Mouse (Mus musculus) monocyte, adult 2 months (primary cell): ENCODE results near the gene Trmt1.

Source experiments
- DNase-seq, 2 experiments: peaks; one replicate each; pipeline ENCODE4 v3.0.0; 2022; ENCODE audit warnings: low spot score in 2 of 2, low read depth in 1 of 2

Gene Trmt1

GRCm38 (mm10) chr8:84708071-84708541, 22.0 kb downstream of the Trmt1 start:
- no peak for DNase-seq

GRCm38 (mm10) chr8:84708774-84709475, 22.8 kb downstream of the Trmt1 start:
- DNase-seq = peak in 1 of 2 experiments; percentile 83

- DNase-seq = no peak
Observed at GRCm38 (mm10) chr8:84709931-84710330, 23.8 kb downstream of the Trmt1 start.

GRCm38 (mm10) chr8:84711312-84711711, 25.2 kb downstream of the Trmt1 start:
- DNase-seq = no peak

GRCm38 (mm10) chr8:84711933-84712758, 26.0 kb downstream of the Trmt1 start:
- no peak for DNase-seq

GRCm38 (mm10) chr8:84712759-84713120, 26.6 kb downstream of the Trmt1 start:
- no peak for DNase-seq

GRCm38 (mm10) chr8:84713381-84713780, 27.3 kb downstream of the Trmt1 start:
- DNase-seq = no peak

- no peak for DNase-seq
Observed at GRCm38 (mm10) chr8:84714161-84714560, 28.1 kb downstream of the Trmt1 start.

- no peak for DNase-seq
Observed at GRCm38 (mm10) chr8:84715893-84716468, 29.9 kb downstream of the Trmt1 start.

GRCm38 (mm10) chr8:84716790-84717189, 30.7 kb downstream of the Trmt1 start:
- DNase-seq = no peak

GRCm38 (mm10) chr8:84718476-84718875, 32.4 kb downstream of the Trmt1 start:
- DNase-seq = no peak

GRCm38 (mm10) chr8:84718959-84719690, 33.0 kb downstream of the Trmt1 start:
- no peak for DNase-seq

- no peak for DNase-seq
Observed at GRCm38 (mm10) chr8:84722530-84722849, 36.4 kb downstream of the Trmt1 start.

GRCm38 (mm10) chr8:84722850-84723570, 36.9 kb downstream of the Trmt1 start, which contains the start of gene G430095P16Rik:
TSS of gene G430095P16Rik (plus strand) at chr8:84723007.
- peak in 1 of 2 experiments; percentile 66 for DNase-seq

GRCm38 (mm10) chr8:84723571-84723900, 37.4 kb downstream of the Trmt1 start:
- no peak for DNase-seq

GRCm38 (mm10) chr8:84724683-84725082, 38.6 kb downstream of the Trmt1 start:
- DNase-seq = no peak

- no peak for DNase-seq
Observed at GRCm38 (mm10) chr8:84725246-84725940, 39.3 kb downstream of the Trmt1 start.

- DNase-seq = peak in 1 of 2 experiments; percentile 26
Observed at GRCm38 (mm10) chr8:84725941-84726259, 39.8 kb downstream of the Trmt1 start.

- no peak for DNase-seq
Observed at GRCm38 (mm10) chr8:84728474-84728873, 42.4 kb downstream of the Trmt1 start.

GRCm38 (mm10) chr8:84729921-84730362, 43.8 kb downstream of the Trmt1 start:
- no peak for DNase-seq
